Mouse (Mus musculus): ENCODE results near the gene Zfp385a.

The Zfp385a gene

DNA sequence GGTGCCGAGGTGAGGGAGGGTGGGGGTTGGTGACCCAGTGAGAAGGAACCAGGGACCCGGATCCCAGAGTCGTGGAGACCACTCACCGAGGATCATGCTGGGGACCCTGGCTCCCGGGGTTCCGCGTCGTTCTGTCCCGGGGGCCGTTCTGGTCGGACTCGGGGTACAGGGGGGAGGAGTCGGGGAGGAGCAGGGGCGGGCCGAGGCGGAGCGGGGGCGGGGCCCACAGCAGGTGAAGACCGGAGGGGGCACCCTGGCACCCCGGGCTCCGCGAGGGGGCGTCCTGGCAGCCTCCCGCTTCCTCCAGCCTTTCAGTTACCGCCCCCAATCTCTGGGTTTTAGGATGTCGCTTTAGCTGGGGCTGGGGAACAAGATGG, at the start of gene Zfp385a:
Gene Zfp385a, minus strand, starts transcription at position 133 of the 377 bp plus-strand sequence.
- DNase-seq = peak; percentile 72

DNA sequence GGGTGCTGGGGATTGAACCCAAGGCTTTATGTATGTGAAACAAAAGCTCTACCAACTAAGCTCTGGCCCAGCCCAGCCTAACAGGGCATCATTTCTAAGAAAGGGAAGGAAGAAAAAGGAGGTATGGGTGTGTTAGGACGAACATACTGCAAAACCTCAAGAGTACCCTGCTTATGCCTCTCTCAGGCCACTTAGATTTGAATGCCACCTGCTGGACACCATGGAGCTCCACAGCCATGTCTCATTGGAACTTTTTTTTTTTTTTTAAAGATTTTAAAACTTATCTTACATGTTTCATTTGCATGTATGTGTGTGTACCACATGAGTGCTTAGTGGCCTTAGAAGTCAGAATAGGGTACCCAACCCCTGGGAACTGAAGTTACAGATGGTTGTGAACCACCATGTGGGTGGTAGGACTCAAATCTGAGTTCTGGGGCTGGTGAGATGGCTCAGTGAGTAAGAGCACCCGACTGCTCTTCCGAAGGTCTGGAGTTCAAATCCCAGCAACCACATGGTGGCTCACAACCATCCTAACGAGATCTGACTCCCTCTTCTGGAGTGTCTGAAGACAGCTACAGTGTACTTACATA, 48.8 kb upstream of the Zfp385a start:
- no peak for DNase-seq

DNA sequence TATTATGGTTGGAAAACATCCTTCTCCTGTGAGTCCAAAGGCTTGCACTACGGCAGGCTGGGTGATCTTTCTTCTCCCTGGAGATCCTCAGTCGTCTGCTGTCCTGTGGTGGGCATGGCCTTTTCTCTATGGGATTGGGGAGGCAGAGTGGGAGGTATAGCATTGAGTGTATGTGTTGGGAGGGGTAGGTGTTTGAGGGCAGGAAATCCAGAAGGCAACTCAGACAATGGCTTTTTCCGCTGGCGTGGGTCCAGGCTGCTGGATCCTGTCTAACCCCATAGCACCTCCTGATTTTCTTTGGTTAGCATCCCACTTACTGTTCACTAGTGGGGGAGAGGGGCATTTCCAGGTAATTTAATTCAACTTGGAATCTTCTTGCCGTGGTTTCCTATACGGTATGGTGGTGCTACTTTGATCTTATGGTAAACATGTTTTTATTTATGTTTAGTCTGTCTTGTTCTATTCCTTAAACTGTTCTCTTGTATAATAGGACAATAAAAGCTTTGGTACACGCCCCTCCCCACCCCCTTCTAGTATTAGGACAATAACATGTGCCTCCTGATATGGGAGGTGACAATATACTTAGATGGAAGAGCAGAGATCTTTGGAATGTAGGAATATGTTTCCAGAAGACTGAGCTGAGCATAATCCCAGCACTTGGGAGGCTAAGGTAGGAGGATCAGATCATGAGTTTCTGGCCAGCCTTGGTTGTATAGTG, 44.0 kb upstream of the Zfp385a start:
- no peak for DNase-seq

DNA sequence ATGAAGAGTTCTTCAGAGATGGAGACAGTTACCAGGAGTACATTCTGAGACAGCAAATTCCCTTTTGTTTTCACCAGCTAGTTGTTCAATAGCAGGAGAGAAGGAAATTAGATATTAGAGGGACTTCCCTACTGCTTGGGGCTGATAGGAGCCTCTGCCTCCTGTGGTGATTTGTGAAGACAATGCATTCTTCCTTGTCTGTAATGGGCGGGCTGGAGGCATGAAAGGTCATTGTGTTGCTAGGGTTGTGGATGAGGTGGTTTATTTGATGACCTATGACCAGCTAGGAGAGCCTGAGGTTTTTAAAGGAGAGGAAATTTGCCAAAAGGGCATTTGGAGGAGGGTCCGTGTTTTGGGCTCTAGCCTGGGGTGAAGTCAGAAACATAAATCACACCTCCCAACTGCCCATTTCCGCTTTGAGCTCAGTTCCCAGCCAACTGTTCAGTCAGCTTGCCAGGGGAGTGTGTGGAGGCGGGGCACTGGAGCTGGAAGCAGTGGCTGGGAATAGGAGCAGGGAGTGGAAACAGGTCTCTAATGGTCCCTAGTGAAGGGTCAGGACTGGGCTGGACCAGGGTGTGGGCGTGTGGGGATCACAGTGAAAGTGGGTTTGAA, 43.0 kb upstream of the Zfp385a start:
- no peak for DNase-seq

DNA sequence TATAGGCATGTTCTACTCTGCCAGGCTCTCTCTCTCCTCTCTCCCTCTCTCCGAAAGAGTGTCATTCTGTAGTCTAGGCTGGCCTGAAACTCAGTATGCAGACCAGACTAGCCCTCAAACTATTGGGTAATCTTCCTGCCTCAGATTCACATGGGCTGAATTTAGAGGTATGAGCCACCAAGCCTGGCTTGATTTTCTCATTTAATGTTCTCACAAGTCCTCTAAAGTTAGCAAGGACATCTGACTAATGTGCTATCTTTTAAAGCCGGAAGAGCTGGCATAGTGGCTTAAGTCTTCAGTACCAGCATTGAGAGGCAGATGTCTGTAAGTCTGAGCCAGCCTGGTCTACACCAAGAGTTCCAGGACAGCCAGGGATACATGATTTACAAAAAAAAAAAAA, 42.2 kb upstream of the Zfp385a start:
- peak; percentile 44 for DNase-seq

DNA sequence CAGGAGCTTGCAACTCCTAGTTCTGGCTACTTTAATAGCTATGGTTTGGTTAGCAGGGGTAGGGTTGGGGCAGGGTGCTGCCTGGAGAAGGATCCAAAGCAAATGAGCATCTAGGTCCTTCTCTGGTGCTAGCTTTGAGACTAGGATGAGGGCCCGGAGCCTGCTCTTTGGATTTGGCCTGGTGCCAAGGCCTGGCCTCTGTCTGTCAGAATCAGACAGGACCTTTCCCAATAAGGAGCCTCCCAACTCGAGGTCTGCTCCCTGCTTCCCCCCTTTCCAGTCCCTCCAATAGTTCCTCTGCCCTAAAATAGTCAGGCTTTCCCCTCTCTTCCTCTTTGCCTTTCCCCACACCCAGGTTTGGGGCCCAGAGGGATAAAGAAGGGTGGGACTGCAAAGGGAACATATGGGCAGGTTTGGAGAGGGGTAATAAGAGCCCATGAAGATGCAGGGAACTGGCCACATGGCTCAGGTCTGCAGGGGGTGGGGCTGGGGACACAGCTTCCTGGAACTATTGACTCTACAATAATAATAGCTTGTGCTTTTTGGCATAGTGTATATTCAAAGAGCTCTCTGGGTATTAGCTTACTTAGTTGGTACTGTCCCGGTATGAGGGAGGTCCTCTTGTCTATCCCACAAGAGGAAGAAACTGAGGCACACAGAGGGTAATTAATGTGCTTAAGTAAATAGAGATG, 38.9 kb upstream of the Zfp385a start:
- DNase-seq = no peak

DNA sequence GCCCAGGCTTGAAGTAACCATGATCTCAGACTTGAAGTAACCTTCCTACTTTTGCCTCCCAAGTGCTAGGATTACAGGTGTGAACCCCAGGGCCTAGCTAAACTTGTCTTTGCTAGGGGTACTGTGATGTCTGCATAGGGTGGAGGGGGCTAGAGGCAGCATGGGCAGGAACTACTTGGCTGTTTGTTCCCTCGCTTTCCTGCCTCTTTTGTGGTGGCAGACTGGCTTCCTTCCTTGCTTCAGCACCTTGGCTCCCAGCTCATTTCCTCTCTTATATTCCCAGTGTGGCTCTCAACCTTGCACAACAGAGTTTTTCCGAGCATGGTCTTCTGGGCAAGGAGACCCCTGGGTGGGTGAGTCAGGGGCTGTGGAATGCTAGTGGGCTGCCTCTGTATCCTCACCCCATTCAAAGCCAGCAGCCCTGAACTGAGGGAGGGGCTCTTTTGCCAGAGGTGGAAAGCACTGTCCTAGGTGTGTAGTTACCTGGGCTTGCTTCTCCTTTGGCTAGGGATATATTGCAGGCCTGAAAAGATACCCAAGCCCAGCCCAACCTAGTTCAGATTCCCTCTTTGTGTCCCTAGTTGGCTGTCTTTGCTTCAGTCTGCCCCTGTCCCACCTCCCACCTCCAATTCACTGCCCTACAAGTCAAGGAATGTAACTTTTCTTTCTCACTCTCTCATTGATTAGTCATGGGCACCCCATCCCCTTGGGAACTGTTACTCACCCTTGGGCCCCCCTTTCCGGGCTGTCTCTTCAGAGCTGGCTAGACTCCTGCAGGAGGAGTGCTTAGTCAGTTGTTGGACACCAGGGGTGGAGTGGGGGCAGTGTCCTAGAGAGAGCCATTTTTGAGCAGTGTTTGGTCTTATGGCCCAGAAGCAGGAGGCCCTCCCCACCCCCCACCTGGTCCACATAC, 38.1 kb upstream of the Zfp385a start:
- no peak for DNase-seq

DNA sequence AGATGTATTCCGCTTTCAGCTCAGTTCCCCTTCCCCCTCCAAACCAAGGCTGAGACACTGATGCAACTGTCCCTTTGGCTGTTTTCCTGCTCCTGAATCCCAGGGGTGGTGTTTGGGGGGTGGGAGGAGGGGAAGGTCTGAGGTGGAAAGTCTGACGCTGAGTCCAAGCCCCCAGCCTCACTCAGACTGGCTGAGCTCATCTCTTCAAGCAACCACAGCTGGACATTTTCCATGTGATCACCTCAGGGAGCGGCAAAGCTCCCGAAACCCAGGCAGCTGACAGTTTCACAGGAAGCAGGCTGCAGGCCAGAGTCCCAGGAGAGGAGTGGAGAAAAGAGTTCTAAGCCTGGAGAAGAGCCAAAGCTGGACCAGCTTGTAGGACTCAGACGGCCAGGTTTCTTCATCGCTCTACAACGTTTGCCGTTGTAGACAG, 37.0 kb upstream of the Zfp385a start:
- no peak for DNase-seq

DNA sequence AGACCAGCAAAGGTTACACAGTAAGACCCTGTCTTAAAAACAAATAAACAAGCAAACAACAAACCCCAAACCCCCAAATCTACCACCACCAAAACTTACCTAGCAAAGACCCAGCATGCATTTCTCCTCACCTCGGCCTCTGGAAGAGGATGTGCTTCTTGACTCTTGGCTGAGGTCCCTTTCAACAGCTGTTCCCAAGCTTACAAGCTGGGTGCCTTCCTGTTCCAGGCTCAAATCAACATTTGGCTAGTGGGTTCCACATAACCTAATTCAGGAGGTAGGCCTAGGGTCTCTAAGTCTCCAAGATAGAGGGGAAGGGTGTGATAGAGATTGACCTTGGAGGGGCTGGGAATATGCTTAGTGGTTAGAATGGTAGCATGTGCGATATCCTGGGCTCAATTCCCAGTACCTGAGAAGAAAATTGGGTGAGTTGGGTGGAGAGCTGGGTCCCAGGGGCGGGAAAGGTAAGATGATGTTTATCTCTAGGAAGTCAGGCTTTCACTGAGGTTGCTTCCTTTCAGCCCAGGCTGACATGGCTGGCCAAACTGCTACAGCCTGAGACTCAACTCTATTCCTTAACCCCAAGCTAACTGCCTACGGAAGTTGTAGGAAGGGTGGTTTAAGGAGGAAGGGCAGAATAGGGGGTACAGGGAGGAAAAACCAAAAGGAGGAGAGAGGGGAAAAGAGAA, 35.4 kb upstream of the Zfp385a start:
- DNase-seq = no peak

DNA sequence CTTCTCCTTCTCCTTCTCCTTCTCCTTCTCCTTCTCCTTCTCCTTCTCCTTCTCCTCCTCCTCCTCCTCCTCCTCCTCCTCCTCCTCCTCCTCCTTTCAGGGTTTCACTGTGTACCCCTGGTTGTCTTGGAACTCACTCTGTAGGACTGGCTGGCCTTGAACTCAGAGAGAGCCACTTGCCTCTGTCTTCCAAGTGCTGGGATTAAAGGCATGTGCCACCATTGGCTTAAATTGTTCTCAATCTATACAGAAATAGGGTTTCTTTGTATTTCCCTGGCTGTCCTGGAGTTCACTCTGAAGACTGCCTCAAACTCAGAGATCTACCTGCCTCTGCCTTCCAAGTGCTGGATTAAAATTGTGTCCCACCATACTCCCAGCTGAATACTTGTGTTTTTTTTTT, 32.6 kb upstream of the Zfp385a start:
- no peak for DNase-seq

DNA sequence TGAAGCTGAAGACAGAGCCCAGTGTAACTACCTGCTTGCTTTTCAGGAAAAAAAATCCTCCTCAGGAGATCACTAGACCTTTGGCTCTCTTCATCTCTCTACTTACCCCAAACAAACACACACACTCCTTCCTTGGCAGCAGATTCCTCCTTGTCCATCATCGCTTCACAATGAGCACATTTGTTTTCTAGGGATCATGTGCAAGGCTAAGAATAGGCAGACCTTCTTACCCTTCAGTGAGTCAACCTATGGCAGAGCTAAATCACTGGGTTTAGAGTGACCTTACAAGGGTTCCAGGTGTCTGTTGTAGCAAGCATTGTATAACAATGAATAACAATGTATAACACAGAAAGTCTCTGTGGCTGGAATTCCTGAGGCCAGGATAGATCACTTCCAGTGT, 31.8 kb upstream of the Zfp385a start:
- no peak for DNase-seq

DNA sequence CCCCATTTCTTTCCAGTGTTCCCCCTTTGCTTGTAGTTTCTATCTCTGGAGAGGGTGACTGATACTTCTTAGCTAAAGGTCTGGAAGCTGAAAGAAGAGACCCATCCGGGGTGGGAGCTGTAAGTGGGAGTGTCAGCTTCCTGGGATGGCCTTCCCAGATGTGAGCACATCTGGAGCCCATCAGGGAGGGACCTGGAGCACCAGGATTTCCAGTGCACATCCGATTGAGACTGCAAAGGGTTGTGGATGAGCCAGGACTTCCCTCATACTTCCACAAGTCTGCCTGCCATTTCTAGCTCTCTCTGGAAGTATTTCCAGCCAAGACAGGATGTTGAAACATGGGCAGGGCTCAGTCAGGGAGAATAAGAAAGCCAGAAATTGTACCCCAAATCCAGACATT, 31.3 kb upstream of the Zfp385a start:
- DNase-seq = no peak

DNA sequence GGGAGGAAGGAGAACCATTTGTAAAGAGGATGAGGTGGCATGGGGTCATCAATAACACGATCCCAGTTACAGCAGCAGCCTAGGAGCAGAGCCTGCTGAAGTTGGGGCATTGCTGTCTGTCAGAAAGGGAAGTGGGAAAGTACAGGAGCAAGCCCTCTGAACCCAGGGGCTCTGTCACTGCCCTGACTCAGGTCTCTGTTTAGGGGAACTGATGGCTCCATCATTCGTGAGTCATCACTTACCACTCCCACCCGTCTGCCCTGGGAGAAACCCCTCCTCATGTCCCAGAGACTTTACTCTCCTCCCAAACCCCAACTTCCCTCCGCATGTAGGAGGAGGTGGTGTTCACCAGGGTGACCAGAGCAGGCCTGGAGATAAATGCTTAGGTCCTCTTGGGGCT, 30.6 kb upstream of the Zfp385a start:
- DNase-seq = no peak

DNA sequence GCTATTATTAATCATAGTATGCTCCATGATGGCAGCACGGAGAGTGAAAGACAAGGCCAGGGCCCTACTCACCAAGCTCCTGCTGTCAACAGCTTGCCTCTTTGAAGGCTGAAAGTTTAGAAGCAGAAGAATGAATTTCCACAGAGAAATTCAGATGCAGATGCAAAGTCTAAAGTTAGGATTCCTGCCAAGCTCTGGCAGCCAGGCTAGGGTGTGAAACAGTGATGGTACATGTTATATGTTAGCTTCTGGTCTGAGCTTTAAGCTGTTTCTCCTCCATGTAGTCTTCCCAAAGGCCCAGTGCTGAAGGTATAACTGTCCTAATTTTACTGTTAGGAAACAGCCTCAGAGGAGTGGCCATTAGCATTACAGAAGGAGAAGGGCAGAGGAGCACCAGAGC, 29.2 kb upstream of the Zfp385a start:
- no peak for DNase-seq

DNA sequence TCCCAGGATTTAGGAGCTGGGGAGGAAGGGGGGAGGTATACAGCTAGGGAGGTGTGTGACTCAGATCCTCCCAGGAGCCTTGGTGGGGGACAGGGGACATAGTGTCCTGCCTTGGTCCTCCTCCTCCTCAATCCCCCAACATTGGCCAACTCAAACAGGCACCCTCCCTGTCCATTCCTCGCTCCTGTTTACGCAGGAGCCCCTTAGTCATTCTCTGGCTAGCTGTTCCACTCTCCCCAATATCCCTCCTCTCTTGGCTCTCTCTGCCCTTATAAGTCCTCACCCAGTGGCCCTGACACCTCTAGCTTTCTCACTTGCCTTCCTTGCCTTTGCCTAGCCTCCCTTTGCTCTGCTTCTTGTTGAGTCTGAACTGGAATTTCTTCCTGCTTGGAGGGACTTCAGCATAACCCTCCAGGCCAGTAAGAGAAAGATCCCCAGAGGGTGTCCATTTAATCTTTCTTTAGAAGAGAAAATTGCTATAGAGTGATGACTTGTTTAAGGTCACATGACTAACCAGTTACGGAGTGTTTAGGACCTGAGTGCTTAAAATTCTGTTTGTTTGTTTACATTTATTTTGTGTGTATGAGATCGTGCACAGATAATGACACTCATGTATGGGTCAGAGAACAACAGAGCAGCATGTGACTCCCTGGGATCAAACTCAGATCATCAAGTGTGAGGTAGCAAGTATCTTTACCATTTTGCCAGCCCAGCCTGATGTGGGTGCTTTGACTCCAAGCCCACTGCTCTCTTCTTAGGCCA, 28.5 kb upstream of the Zfp385a start:
- DNase-seq = no peak

DNA sequence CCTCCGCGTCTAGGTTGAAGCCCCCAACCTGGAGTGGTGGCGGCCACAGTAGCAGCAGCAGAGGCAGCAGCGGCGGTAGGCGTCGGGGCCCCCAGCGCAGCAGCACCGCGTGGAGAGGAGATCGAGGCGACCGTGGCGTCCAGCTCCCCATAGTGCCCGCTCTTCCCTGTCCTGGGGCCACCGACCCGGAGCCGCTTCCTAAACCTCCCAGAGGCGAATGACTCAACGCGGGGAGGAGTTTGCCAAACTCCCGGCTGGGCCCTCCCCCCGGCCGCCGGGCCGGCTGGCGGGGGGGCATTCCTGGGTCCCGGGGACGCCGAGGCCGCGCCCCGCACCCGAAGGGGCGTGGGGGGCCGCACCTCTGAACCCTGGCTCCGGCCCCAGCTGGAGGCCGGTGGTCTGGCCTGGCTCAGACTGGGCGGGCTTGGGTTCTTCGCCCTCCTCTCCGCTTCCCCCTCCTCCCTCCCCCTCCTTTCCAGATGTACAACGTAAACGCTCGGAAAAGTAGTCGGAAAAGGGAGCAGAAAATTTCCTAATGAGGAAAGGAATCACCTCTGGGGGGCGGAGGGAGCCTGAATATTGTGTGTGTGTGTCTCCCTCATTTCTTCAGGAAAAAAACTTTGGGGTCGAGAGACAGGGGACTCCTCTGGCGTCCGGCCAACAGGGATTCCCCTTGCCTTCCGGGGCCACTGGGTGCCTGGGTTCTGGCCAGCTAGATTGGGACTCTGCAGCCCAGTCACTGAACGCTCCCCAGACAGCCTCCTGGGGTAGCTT, 26.7 kb upstream of the Zfp385a start, which contains the start of gene Itga5:
Gene Itga5, minus strand, starts transcription at position 388 of the 774 bp plus-strand sequence.
- DNase-seq = no peak

DNA sequence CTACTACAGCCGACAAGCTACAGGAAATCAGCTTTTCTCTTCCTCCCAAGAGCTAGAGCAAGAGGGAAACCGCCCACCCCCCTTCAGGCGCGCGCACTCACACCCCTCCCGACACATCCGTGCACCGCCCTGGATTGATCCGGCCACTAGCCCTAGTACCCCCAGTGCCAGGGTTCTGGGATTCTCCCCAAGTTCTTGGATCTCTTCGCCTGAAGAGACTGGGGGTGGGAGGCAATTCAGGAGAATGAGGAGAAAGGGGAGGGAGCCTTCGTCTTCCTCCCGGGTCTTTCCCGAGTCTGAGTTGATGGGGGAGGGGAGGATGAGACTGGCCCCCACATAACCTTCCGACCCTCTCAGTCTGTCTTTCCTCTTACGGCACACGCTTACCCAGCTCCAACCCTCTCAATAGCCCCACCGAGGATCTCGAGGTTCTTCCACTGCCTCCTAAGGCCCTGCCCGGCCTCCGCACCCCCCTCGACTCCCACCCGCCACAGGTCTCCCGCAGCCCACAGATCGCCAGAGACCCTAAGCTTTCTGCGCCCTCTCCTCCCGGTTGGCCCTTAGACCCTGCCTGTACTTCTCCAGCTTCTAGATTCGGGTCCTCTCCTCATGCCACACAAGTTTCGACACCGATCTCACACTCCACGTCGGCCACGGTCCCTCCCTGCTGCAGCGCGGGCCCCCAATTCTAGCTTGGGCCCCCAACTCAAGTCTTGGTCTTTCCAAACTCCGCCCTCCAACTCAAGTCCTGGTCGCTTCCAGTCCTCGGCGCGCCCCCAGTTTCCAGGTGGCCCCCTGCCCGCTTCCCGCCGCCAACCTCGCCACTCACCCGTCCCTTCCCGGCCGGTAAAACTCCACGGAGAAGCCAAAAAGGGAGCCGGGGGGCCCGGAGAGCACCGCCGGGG, 25.8 kb upstream of the Zfp385a start:
- DNase-seq = no peak

DNA sequence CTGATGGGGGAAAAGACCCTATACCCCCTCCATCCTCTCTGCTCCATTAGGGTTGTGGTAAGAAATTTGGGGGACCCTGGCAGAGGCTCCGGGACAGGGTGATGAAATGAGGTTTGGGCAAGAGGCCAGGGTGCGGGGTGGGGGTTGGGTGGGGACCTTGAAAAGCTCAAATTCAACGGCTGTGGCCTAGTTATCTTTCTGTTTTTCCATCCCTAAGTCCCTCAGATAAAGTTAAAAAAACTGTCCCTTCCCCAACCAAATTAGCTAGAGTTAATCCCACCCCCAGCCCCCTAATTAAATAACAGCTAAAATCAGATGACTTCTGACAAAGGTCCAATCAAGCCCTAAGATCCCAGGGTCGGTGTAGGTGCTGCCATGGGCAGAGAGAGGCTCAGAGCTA, 24.9 kb upstream of the Zfp385a start:
- DNase-seq = no peak

DNA sequence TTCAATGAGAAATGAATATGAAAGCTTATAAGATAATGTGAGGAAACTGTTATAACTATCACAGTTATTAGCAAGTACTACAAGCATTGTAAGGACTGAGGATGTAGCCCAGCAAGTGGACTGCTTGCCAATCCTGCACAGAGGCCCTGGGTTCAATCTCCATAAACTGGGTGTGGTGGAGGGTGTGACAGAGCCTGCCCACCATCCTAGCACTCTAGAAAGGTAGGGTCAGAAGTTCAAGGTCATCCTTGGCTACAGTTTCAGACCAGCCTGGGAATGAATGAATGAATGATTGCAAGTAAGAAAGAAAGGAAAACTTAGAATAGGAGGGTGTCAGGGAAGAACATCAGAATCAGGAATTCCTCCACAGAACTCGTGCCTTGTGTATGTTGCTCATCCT, 23.9 kb upstream of the Zfp385a start:
- no peak for DNase-seq
